ENCODE assay signal across 34 mouse cellular contexts in genomic region chr2:85257356-85257755, GRCm38 (mm10).
"Had no signal": no experiment of that assay in that cellular context is flagged by ENCODE, and none has a peak within 500 bp of the region (broad histone marks: within the 10 kb centered on the region; RNA-seq: fewer than 3 reads in every experiment).

No protein-coding gene starts in this region.

- ATAC-seq: hindbrain, embryonic 16.5 days; hindbrain, postnatal 0 days; inflammation-experienced regulatory T-cells, adult 6 months; intestine, embryonic 15.5 days; intestine, embryonic 16.5 days; intestine, postnatal 0 days had no signal

- DNase-seq: heart, postnatal 10 days; heart, postnatal 14 days; heart, postnatal 36 days; heart, postnatal 4 days; kidney, adult 11 months; kidney, adult 18-20 months; kidney, adult 2 months; kidney, adult 8-10 months; kidney, adult 9 months; kidney, postnatal 10 days; kidney, postnatal 14 days; kidney, postnatal 25 days; kidney, postnatal 36 days; kidney, postnatal 4 days; layer of hippocampus, adult 9-11 months; layer of hippocampus, postnatal 36 days had no signal

- H3K4me3 ChIP-seq: heart, embryonic 10.5 days; heart, embryonic 12.5 days; heart, embryonic 13.5 days; heart, embryonic 15.5 days; hindbrain, embryonic 10.5 days; hindbrain, embryonic 12.5 days; hindbrain, embryonic 13.5 days; hindbrain, embryonic 15.5 days; intestine, embryonic 15.5 days; kidney, embryonic 15.5 days; layer of hippocampus, adult 2 months had no signal

- H3K27ac ChIP-seq: heart, embryonic 10.5 days; heart, embryonic 13.5 days; heart, embryonic 15.5 days; hindbrain, embryonic 10.5 days; hindbrain, embryonic 12.5 days; hindbrain, embryonic 13.5 days; hindbrain, embryonic 14.5 days; hindbrain, embryonic 15.5 days; hindbrain, postnatal 0 days; intestine, embryonic 15.5 days; kidney, embryonic 15.5 days; kidney, postnatal 0 days; layer of hippocampus, adult 2 months had no signal
